Mouse (Mus musculus): Measurements from ENCODE around the gene Zfp609.

Gene Zfp609

GRCm38 (mm10) chr9:65827344-65828015 is at the start of gene Zfp609:
TSS of gene Zfp609 (minus strand) at chr9:65827564.
- peak; percentile 93 for DNase-seq

- DNase-seq: peak; percentile 61
These were observed 32.3 kb upstream of the Zfp609 start for GRCm38 (mm10) chr9:65859656-65860055.

- peak; percentile 52 for DNase-seq
These were observed 22.8 kb upstream of the Zfp609 start for GRCm38 (mm10) chr9:65850203-65850602.

GRCm38 (mm10) chr9:65848154-65848553 is 20.8 kb upstream of the Zfp609 start:
- no peak for DNase-seq

- DNase-seq: no peak
These were observed 17.2 kb upstream of the Zfp609 start for GRCm38 (mm10) chr9:65844421-65845165.

GRCm38 (mm10) chr9:65839841-65840240 is 12.5 kb upstream of the Zfp609 start:
- DNase-seq: no peak

- no peak for DNase-seq
These were observed 9.6 kb upstream of the Zfp609 start for GRCm38 (mm10) chr9:65836916-65837315.

- DNase-seq: no peak
These were observed 7.4 kb upstream of the Zfp609 start for GRCm38 (mm10) chr9:65834628-65835354.

GRCm38 (mm10) chr9:65833640-65834039 is 6.3 kb upstream of the Zfp609 start:
- no peak for DNase-seq

- DNase-seq: no peak
These were observed 5.9 kb upstream of the Zfp609 start for GRCm38 (mm10) chr9:65833230-65833629.

GRCm38 (mm10) chr9:65832041-65832440 is 4.7 kb upstream of the Zfp609 start:
- DNase-seq: no peak

- DNase-seq: no peak
These were observed 3.8 kb upstream of the Zfp609 start for GRCm38 (mm10) chr9:65831164-65831563.

GRCm38 (mm10) chr9:65830255-65830654 is 2.9 kb upstream of the Zfp609 start:
- DNase-seq: no peak

- DNase-seq: no peak
These were observed 2.0 kb upstream of the Zfp609 start for GRCm38 (mm10) chr9:65829410-65829809.

GRCm38 (mm10) chr9:65828511-65828910 is 1.1 kb upstream of the Zfp609 start:
- no peak for DNase-seq

- no peak for DNase-seq
These were observed 646 bp upstream of the Zfp609 start for GRCm38 (mm10) chr9:65828016-65828403.

GRCm38 (mm10) chr9:65826588-65827343 is 598 bp downstream of the Zfp609 start:
- DNase-seq: peak; percentile 65

GRCm38 (mm10) chr9:65826226-65826587 is 1.2 kb downstream of the Zfp609 start:
- DNase-seq: peak; percentile 55

- DNase-seq: no peak
These were observed 3.5 kb downstream of the Zfp609 start for GRCm38 (mm10) chr9:65823716-65824462.

GRCm38 (mm10) chr9:65822011-65822410 is 5.4 kb downstream of the Zfp609 start:
- DNase-seq: no peak

- no peak for DNase-seq
These were observed 7.1 kb downstream of the Zfp609 start for GRCm38 (mm10) chr9:65820301-65820700.

- no peak for DNase-seq
These were observed 9.0 kb downstream of the Zfp609 start for GRCm38 (mm10) chr9:65818402-65818801.

Data from cerebellum, adult 9-10 months (tissue).